Mouse (Mus musculus) midbrain, embryonic 11.5 days (tissue): ENCODE data around the gene Kmt5c. TPM values are rescaled to one million over a fixed set of nuclear protein-coding genes. Genes with fewer than 3 reads are reported as not detected.

Experiments used
- ATAC-seq: fragments of 200-750 bp; cut with Nextera tagmentation; 2 replicates; pipeline ENCODE4 v1.8.0; 2017; ENCODE audit warnings: moderate TSS enrichment, moderate library complexity; ENCODE audit not compliant: low FRiP score
- DNase-seq: peaks from one replicate; pipeline ENCODE4 v3.0.0; 2015; ENCODE audit warnings: low spot score; ENCODE audit errors: missing footprints
- H3K27ac ChIP-seq: fragments of 300-500 bp; sonication (generic); 2 replicates; pipeline ENCODE4 v1.5.1; 2014; ENCODE audit warnings: low read depth, low read length
- H3K27me3 ChIP-seq: fragments of 300-500 bp; sonication (generic); 2 replicates; pipeline ENCODE4 v1.6.1; 2014; ENCODE audit warnings: mild to moderate bottlenecking, low read length, moderate library complexity, mixed read lengths; ENCODE audit not compliant: control insufficient read depth, insufficient read depth
- H3K36me3 ChIP-seq: fragments of 300-500 bp; sonication (generic); 2 replicates; pipeline ENCODE4 v1.6.1; 2014; ENCODE audit warnings: mild to moderate bottlenecking, low read length, moderate library complexity, mixed read lengths; ENCODE audit not compliant: control insufficient read depth, insufficient read depth
- H3K4me1 ChIP-seq: fragments of 300-500 bp; sonication (generic); 2 replicates; pipeline ENCODE4 v1.6.1; 2014; ENCODE audit warnings: low read length; ENCODE audit not compliant: control insufficient read depth, insufficient read depth
- H3K4me2 ChIP-seq: fragments of 300-500 bp; sonication (generic); 2 replicates; pipeline ENCODE4 v1.6.1; 2014; ENCODE audit warnings: mild to moderate bottlenecking, moderate library complexity
- H3K4me3 ChIP-seq: fragments of 300-500 bp; sonication (generic); 2 replicates; pipeline ENCODE4 v1.5.1; 2014; ENCODE audit warnings: low read depth, low read length
- H3K9ac ChIP-seq: fragments of 300-500 bp; sonication (generic); 2 replicates; pipeline ENCODE4 v1.6.1; 2014; ENCODE audit warnings: low read length
- H3K9me3 ChIP-seq: fragments of 300-500 bp; sonication (generic); 2 replicates; pipeline ENCODE4 v1.6.1; 2016; ENCODE audit warnings: low read length; ENCODE audit not compliant: control insufficient read depth
- WGBS: fragments of 180-500 bp; shearing (Covaris S2); extraction: QIAGEN DNeasy Blood & Tissue Kit; methylation state at CpG from one replicate; pipeline ENCODE4 v1.1.7; 2014; 5-methylcytosine and 5-hydroxymethylcytosine counted together
- polyA plus RNA-seq: library from polyadenylated mRNA; unstranded; fragments of >200 nt; fragmentation: Nextera tagmentation; extraction: Ambion mirVana; gene quantifications from 2 replicates; pipeline ENCODE4 v1.2.1, GENCODE M21; 2014

Gene Kmt5c
- polyA plus RNA-seq, 1 experiment from 2014 or later: 71.5 TPM

- Histone ChIP-seq H3K36me3 (no peaks in the 10 kb centered on the region), H3K4me1 (peaks cover 9% of the 10 kb centered on the region), H3K4me2 (no peak overlapping the region), H3K4me3 (no peak overlapping the region), H3K9me3 (no peaks in the 10 kb centered on the region), H3K9ac (no peak overlapping the region), H3K27ac (no peak overlapping the region), H3K27me3 (peaks cover 37% of the 10 kb centered on the region)
- ATAC-seq: peak; percentile 31; the same call in 1 of the 2 replicates
- 5% methylated on average over 20 of the region's 20 CpGs for WGBS
- no peak for DNase-seq
Observed at GRCm38 (mm10) chr7:4777851-4778637, 38.1 kb downstream of the Kmt5c start.

DNA sequence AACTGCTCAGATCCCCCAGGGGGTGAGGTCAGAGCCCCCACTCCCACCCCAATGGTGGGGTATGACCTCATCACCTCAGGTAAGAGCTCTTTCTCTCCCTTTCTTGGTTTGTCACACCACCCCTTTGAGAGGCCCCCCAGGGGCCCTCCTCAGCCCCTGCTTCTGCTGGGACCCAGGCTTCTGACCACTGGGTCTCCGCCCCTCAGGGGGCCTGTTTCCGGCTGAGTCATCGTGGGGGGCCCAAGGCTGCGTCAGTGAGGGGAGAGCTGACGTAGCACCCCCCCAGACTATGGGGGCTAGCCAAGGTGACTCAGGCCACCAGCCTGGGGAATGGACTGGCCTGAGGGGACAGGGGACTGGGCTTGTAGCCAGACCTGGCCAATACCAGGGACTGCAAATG is 40.0 kb downstream of the Kmt5c start:
- Histone ChIP-seq H3K4me2 (no peak overlapping the region), H3K27me3 (peaks cover 37% of the 10 kb centered on the region), H3K4me3 (no peak overlapping the region), H3K9ac (no peak overlapping the region), H3K9me3 (no peaks in the 10 kb centered on the region), H3K4me1 (peaks cover 9% of the 10 kb centered on the region), H3K27ac (no peak overlapping the region), H3K36me3 (no peaks in the 10 kb centered on the region)
- WGBS: 49% methylated on average over 5 of the region's 5 CpGs
- ATAC-seq: no peak
- DNase-seq: no peak

- H3K9ac ChIP-seq: no peak overlapping the region
- H3K9me3 ChIP-seq: no peaks in the 10 kb centered on the region
- H3K27me3 ChIP-seq: peaks cover 22% of the 10 kb centered on the region
- DNase-seq (no peak), ATAC-seq (no peak)
- H3K27ac ChIP-seq: no peak overlapping the region
- H3K4me1 ChIP-seq: peaks cover 5% of the 10 kb centered on the region
- H3K4me3 ChIP-seq: no peak overlapping the region
- H3K4me2 ChIP-seq: no peak overlapping the region
- H3K36me3 ChIP-seq: no peaks in the 10 kb centered on the region
- WGBS: 51% methylated on average over 3 of the region's 3 CpGs
Observed at GRCm38 (mm10) chr7:4782130-4782529, 42.2 kb downstream of the Kmt5c start.

DNA sequence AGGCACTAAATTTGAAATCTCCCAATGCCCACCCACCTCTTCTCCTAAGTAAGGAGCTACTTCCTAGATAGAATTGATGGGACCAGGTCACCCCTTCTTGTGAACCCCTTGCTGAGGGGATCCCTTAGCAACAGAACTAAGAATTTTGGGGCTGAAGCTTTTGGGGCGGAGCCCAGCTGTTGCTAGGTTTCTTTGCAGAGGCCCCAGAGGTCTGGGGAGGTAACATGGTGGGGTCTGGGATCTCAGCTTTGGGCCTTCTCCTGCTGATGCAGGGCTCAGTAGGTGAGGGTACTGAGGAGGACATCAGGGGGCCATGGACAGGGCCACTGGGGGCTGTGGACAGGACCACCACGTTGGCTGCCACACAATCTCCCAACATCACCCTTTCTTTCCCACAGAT is 42.8 kb downstream of the Kmt5c start, which contains the start of the genes Il11 and Tmem190:
Il11 (minus strand) TSS at position 101 of the 400 bp plus-strand sequence.
Tmem190 (plus strand) TSS at position 179 of the 400 bp plus-strand sequence.
- Histone ChIP-seq H3K27ac (no peak within 1 kb of the TSS), H3K4me2 (no peak within 1 kb of the TSS), H3K9me3 (no peaks in the 10 kb centered on the region), H3K36me3 (no peaks in the 10 kb centered on the region), H3K27me3 (peaks cover 16% of the 10 kb centered on the region), H3K4me1 (0 out of 2 replicates have a peak, but pooled peaks cover 1% of the 10 kb centered on the region), H3K9ac (no peak within 1 kb of the TSS), H3K4me3 (no peak within 1 kb of the TSS)
- ATAC-seq (no peak), DNase-seq (no peak)
- WGBS: 75% methylated on average over 2 of the region's 2 CpGs

DNA sequence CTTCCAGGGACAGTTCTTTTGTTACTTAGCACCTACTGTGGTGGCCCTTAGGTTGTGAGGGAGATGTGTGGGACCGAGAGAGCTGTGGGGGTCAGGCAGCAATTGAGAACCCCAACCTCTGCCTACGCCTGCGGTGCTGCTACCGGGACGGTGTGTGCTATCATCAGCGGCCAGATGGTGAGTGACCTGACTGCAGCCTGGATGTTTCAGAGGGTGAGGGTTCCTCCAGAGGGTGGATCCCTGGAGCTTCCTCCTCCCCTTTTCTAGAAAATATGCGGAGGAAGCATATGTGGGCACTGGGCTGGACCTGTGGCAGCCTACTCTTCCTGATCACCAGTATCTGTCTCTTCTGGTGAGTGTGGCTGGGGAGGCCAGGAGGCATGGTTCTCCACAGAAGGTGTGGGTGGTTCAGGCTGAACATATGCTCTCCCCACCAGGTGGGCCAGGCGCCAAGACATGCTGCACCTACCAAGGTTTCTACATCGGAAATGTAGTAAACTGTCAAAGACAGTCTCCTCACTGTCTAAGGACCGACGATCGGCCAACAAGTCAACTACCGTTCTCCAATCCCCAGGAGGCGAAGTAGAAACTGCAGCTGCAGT is 43.9 kb downstream of the Kmt5c start:
- H3K36me3 ChIP-seq: no peaks in the 10 kb centered on the region
- H3K4me2 ChIP-seq: no peak overlapping the region
- H3K27me3 ChIP-seq: peaks cover 11% of the 10 kb centered on the region; the same call in 1 of the 2 replicates
- no peaks in the 10 kb centered on the region for H3K9me3 ChIP-seq
- no peak for ATAC-seq
- no peak overlapping the region for H3K9ac ChIP-seq
- 86% methylated on average over 14 of the region's 14 CpGs for WGBS
- no peak for DNase-seq
- no peak overlapping the region for H3K27ac ChIP-seq
- H3K4me1 ChIP-seq: peaks cover 5% of the 10 kb centered on the region
- no peak overlapping the region for H3K4me3 ChIP-seq

DNA sequence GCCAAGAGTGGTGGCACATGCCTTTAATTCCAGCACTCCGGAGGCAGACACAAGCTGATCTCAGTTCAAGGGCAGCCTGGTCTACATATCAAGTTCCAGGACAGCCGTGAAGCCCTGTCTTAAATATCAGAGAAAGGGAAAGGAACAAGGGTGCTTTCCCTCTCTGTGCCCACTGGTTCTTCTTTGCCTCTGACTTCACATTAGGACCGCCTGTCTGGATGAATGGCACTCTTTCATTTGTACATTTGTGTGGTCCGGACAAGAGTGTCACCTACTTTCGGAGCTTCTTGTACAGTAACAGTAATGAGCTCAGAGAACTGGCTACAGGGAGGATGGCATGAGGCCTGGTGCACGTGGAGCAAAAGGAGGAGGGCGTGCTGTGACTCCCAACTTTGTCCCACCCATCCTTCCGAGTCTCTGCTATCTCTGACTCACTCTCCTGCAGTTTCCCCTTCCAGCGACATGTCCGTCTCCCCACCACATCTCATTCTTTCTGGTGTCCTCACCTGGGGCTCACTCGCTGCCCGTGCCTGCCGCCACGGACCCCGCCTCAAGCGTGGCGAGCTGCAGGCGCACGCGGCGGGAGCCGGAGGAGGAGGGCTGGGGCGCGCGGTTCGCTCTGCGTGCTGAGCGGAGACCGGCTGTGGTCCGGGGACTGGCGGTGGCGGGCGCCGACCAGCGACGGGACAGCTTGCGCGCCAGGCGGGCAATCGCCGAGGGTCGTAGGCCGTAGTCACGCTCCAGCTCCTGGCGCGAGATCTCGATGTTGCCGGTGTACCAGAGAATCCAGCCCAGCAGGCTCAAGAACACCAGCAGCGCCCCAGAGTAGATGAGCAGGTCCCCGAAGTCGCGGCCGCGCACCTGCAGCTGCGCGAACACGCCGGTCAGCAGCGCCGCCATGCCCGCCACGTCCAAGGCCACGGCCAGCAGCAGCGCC is 48.9 kb downstream of the Kmt5c start:
- Histone ChIP-seq H3K27ac (peak overlapping the region; percentile 35; the same call in 1 of the 2 replicates), H3K4me1 (peaks cover 8% of the 10 kb centered on the region), H3K4me3 (peak overlapping the region; percentile 51), H3K9me3 (no peaks in the 10 kb centered on the region), H3K4me2 (peak overlapping the region; percentile 84), H3K9ac (peak overlapping the region; percentile 83), H3K36me3 (no peaks in the 10 kb centered on the region; the same call in 1 of the 2 replicates), H3K27me3 (peaks cover 11% of the 10 kb centered on the region; the same call in 1 of the 2 replicates)
- 2% methylated on average over 63 of the region's 64 CpGs for WGBS
- DNase-seq: peak; percentile 97
- peak; percentile 61 for ATAC-seq

DNA sequence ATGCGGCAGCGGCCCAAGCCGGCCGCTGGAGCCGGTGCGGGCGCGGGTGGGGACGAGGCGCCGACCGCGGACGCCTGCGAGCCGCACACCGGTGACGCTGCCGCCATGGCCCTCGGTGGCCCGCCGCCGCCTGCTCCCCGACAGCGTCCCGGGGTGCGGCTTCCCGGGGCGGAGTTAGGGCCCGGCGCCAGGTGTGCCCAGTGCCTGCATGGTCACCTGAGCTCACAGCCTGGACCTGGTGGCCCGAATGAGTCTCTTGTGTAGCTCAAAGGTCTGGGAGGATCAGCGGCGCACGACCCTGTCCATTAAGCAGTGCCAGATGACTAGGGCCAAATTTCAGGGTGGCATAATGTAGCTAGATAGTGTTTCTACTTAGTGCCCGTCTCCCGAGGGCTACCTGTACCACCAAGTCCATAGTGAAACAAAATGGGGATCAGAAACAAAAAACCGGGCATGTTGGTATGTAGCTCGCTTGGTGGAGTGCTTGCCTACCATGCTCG is 49.6 kb downstream of the Kmt5c start, which contains the start of gene Tmem238:
Tmem238 (minus strand) TSS at position 221 of the 500 bp plus-strand sequence.
- ATAC-seq (peak; percentile 6; the same call in 1 of the 2 replicates), DNase-seq (no peak)
- peaks cover 11% of the 10 kb centered on the region; the same call in 1 of the 2 replicates for H3K27me3 ChIP-seq
- peaks cover 5% of the 10 kb centered on the region for H3K36me3 ChIP-seq
- H3K27ac ChIP-seq: peak within 1 kb of the TSS; percentile 35; the same call in 1 of the 2 replicates
- no peaks in the 10 kb centered on the region for H3K9me3 ChIP-seq
- peaks cover 13% of the 10 kb centered on the region for H3K4me1 ChIP-seq
- peak within 1 kb of the TSS; percentile 84 for H3K4me2 ChIP-seq
- 9% methylated on average over 40 of the region's 40 CpGs for WGBS
- H3K9ac ChIP-seq: peak within 1 kb of the TSS; percentile 83
- H3K4me3 ChIP-seq: peak within 1 kb of the TSS; percentile 51
